Mouse (Mus musculus): ENCODE data around the gene Ppp6c.

DNA sequence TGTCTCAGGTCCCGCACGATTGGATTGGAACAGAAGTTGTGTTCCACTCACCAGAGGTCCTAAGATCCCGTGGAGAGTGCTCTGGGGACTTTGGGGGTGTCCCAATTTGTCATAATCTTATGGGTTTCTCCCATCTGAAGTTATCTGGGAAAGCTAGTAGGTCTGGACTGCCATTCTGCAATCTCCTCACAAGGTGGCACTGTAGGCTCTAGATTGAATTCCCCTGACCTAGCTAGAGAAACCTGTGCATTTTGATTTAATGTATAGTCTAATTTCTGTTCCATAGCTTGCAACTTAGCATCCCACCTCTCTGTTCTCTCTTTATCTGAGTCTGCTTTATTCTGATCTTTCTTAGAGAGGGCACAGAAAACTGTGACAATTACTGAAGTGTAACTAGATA, 42.1 kb upstream of the Ppp6c start:
- TF ChIP-seq CTCF (IDR thresholded peaks at IDR 0.05; ENCODE audit: low read depth) (peak; percentile 68), EP300 (IDR thresholded peaks at IDR 0.05; ENCODE audit: low read depth) (no peak)
